Mouse (Mus musculus) cerebellum, postnatal 4 days (tissue): ENCODE measurements around the gene March1.

Experiments
- DNase-seq, 2 experiments: peaks; one replicate each; pipeline ENCODE4 v3.0.0; 2022; ENCODE audit warnings: low spot score in 2 of 2, mixed read lengths in 1 of 2

Gene March1

DNA sequence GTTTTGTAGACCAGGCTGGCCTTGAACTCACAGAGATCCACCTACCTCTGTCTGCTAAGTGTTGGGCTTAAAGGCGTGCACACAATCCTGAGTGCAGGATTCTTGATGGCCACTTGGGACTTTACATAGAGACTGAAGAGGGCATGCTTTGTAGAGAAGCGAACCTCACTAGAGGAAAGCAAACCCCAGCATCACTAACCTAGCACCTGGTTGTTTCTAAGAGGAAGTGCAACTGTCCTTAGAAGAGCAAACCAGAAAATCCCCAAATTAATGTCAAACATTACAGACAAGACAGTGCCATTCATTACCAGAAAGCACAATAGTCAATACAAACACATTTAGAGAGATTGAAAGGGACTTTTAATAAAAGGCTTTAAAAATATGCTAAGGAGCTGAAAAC is 885.7 kb downstream of the March1 start:
- DNase-seq = no peak

GRCm38 (mm10) chr8:66511537-66511936 is 893.8 kb downstream of the March1 start, which contains the start of gene Tktl2:
Gene Tktl2 (plus strand): TSS chr8:66511756.
- no peak for DNase-seq

GRCm38 (mm10) chr8:66519149-66519548 is 901.4 kb downstream of the March1 start:
- no peak for DNase-seq

GRCm38 (mm10) chr8:66520576-66520975 is 902.9 kb downstream of the March1 start:
- no peak for DNase-seq
